In the genomic region with DNA sequence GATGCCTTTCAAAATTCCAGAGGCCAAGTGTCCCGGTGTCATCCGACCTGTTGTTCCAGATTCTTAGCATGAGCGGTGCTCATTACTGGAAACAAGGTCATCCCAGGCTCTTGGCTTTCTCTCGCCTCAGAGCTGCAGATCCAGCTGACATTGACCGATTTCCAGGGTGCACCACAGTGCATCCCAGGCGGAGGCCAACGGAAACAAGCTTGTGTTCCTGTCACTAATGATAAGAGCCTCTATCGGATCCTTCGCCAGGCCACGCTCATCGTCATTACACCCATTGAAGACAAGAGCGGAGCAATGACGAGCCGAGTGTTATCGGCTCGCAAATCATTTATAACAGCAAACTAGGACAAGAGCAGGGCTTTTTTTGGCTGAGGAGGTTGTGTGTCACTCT, we compare ENCODE assay signal across 13 mouse cellular contexts.
A peak's percentile ranks its signal among the peaks of the same experiment; 100 is the strongest.
DNase-seq lines count a peak whose midpoint lies in the region; ATAC-seq and TF ChIP-seq lines count a peak whose summit lies in the region.
"Had no signal": no experiment of that assay in that cellular context is flagged by ENCODE, and none has a peak within 500 bp of the region (broad histone marks: within the 10 kb centered on the region; RNA-seq: fewer than 3 reads in every experiment).

No protein-coding gene starts in this region.

- WGBS in heart, adult 2 months, result 34% methylated on average over 16 of the region's 16 CpGs
- WGBS in heart, embryonic 12.5 days, result 61% methylated on average over 16 of the region's 16 CpGs

- peak; percentile 69 for TF ChIP-seq EP300 in heart, adult 2 months (IDR thresholded peaks at IDR 0.05; ENCODE audit: insufficient read depth, low read depth, low read length)

- H3K9me3 ChIP-seq in heart, embryonic 12.5 days (replicated peaks), result no peaks in the 10 kb centered on the region
- H3K9me3 ChIP-seq: embryonic facial prominence, embryonic 15.5 days; hindbrain, embryonic 15.5 days; neural tube, embryonic 13.5 days; stomach, embryonic 15.5 days had no signal

- no peak overlapping the region for H3K9ac ChIP-seq in heart, adult 2 months (ENCODE audit: low read depth, low read length)
- no peak overlapping the region for H3K9ac ChIP-seq in heart, embryonic 12.5 days
- H3K9ac ChIP-seq: embryonic facial prominence, embryonic 15.5 days; hindbrain, embryonic 15.5 days; liver, embryonic 14.5 days; neural tube, embryonic 13.5 days; stomach, embryonic 15.5 days had no signal

- no peaks in the 10 kb centered on the region for H3K36me3 ChIP-seq in heart, adult 2 months (ENCODE audit: control insufficient read depth, insufficient read depth, low read length)
- H3K36me3 ChIP-seq in heart, embryonic 12.5 days, result no peaks in the 10 kb centered on the region
- H3K36me3 ChIP-seq: embryonic facial prominence, embryonic 15.5 days; hindbrain, embryonic 15.5 days; neural tube, embryonic 13.5 days; stomach, embryonic 15.5 days had no signal

- intact Hi-C loops in heart, adult 2 months (cut with DNase I), result loop anchor here (5.0 kb wide), 1 partner anchor 57 kb away; no protein-coding TSS in a partner anchor

- H3K4me2 ChIP-seq in heart, embryonic 12.5 days, result no peak overlapping the region
- H3K4me2 ChIP-seq: embryonic facial prominence, embryonic 15.5 days; hindbrain, embryonic 15.5 days; neural tube, embryonic 13.5 days; stomach, embryonic 15.5 days had no signal

- H3K27me3 ChIP-seq in heart, adult 2 months (ENCODE audit: control insufficient read depth, insufficient read depth, low read length), result no peaks in the 10 kb centered on the region
- peaks cover 8% of the 10 kb centered on the region; the same call in 1 of the 2 replicates for H3K27me3 ChIP-seq in heart, embryonic 12.5 days (replicated peaks)
- H3K27me3 ChIP-seq: embryonic facial prominence, embryonic 15.5 days; hindbrain, embryonic 15.5 days; neural tube, embryonic 13.5 days; stomach, embryonic 15.5 days had no signal

- TF ChIP-seq CTCF in heart, adult 2 months (IDR thresholded peaks at IDR 0.05), result no peak

- peak; percentile 56 to 80 for DNase-seq in heart, adult 2 months
- peak; percentile 21 to 43 for DNase-seq in cerebellum, postnatal 14 days
- DNase-seq in kidney, adult 9 months, result peak; percentile 26
- peak; percentile 39 for DNase-seq in lung, postnatal 14 days
- no peak for DNase-seq in c-Kit-positive CD71-positive TER-119-positive erythroid progenitor cells, embryonic 14.5 days (ENCODE audit: low spot score)
- DNase-seq in layer of hippocampus, postnatal 10 days (ENCODE audit: low spot score in 2 of 2), result no peak
- no peak for DNase-seq in layer of hippocampus, postnatal 14 days (ENCODE audit: low spot score in 2 of 2)

- no peaks in the 10 kb centered on the region for H3K79me2 ChIP-seq in heart, adult 2 months (replicated peaks; ENCODE audit: control insufficient read depth, insufficient read depth, low read length)

- no peak for TF ChIP-seq POLR2A in heart, adult 2 months (IDR thresholded peaks at IDR 0.05; ENCODE audit: insufficient read depth, low read depth, low read length)

- H3K27ac ChIP-seq in heart, adult 2 months, result peak overlapping the region; percentile 24
- no peak overlapping the region for H3K27ac ChIP-seq in heart, embryonic 12.5 days (ENCODE audit: poor library complexity, severe bottlenecking)
- H3K27ac ChIP-seq: embryonic facial prominence, embryonic 15.5 days; hindbrain, embryonic 15.5 days; liver, embryonic 14.5 days; neural tube, embryonic 13.5 days; stomach, embryonic 15.5 days had no signal

- no peak overlapping the region for H3K4me3 ChIP-seq in heart, adult 2 months
- no peak overlapping the region for H3K4me3 ChIP-seq in heart, embryonic 12.5 days
- H3K4me3 ChIP-seq: embryonic facial prominence, embryonic 15.5 days; hindbrain, embryonic 15.5 days; neural tube, embryonic 13.5 days; stomach, embryonic 15.5 days had no signal

- H3K4me1 ChIP-seq in heart, adult 2 months (ENCODE audit: control insufficient read depth, insufficient read depth, low read length), result peaks cover 9% of the 10 kb centered on the region
- H3K4me1 ChIP-seq in heart, embryonic 12.5 days (replicated peaks), result peaks cover 36% of the 10 kb centered on the region
- H3K4me1 ChIP-seq: hindbrain, embryonic 15.5 days; stomach, embryonic 15.5 days had no signal

- no peak for ATAC-seq in heart, embryonic 12.5 days (ENCODE audit: insufficient number of reproducible peaks, low FRiP score)

Comparison
In these comparisons a context has a peak if more than half of its experiments do, and no peak if none do; other contexts are left out.
1. DNase-seq: peak in heart, adult 2 months (2 of 2), cerebellum, postnatal 14 days (2 of 2), kidney, adult 9 months (single experiment) and lung, postnatal 14 days (single experiment); none in c-Kit-positive CD71-positive TER-119-positive erythroid progenitor cells, embryonic 14.5 days (single experiment), layer of hippocampus, postnatal 10 days (0 of 2) and layer of hippocampus, postnatal 14 days (0 of 2).